Mouse (Mus musculus): ENCODE measurements around the gene Armc7. TPM values are rescaled to one million over a fixed set of nuclear protein-coding genes. Genes with fewer than 3 reads are reported as not detected.

Armc7 gene
- 10 to 100 TPM in 1 of 2 experiments, 1 to 10 TPM in 1; 9.7 to 10.1 TPM for total RNA-seq (2021)
- long read RNA-seq, experiment 1, transcript Armc7-201 (3 exons, 2,260 nt) = major isoform, 12 of 17 reads
- long read RNA-seq, experiment 1, partial matches to known transcripts = 0 of 17 reads
- long read RNA-seq, experiment 1, other reads (novel, unspliced or antisense) = 4 of 17 reads
- long read RNA-seq, experiment 2, transcript Armc7-201 (3 exons, 2,260 nt) = major isoform, 10 of 20 reads
- long read RNA-seq, experiment 2, partial matches to known transcripts = 3 of 20 reads
- long read RNA-seq, experiment 2, other reads (novel, unspliced or antisense) = 4 of 20 reads

DNA sequence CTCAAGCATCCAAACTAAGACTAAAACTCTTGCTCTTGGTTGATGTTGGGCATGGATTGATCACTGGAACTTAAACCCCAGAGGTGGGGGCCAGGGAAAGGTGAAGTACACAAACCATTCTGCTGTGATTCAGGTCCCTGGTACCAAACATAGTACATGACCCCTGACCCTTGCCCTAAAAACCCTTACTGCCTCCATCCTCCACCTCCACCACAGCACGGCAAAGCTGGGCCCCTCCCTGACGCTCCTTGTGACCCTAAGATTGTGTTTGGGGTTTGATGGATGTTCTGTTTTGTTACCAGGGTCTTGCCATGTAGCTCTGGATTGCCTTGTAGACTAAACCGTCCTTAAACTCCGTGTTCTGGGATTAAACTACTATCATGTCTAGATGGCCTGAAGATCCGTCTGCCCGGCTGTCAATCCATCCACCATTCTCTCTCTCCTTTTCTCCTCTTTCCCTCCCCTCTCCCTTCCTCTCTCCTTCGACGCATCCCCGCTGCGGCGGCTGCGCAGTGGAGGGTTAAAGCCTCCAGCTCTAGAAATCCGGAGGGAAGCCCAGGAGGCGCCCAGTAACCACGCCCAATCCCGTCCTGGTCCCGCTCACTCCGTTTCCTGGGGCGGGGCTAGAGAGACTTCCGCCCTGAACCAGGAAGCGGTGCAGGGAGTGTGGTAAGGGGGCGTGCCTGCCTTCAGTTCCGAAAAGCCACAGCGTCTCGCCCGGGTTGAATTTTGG lies at the start of gene Armc7:
Armc7 (plus strand) TSS at position 643 of the 733 bp plus-strand sequence.
- DNase-seq (ENCODE audit: low spot score in 2 of 2) = peak; percentile 94
- intact Hi-C loops (cut with DNase I) = loop anchor here (2.0 kb wide), 2 partner anchors 46 to 54 kb away; partner anchors contain the start of gene Kctd2

GRCm38 (mm10) chr11:115425671-115426070 lies 49.8 kb upstream of the Armc7 start:
- intact Hi-C loops (cut with DNase I) = no loop called here
- no peak for DNase-seq (ENCODE audit: low spot score in 2 of 2)

GRCm38 (mm10) chr11:115427482-115428331 lies 47.8 kb upstream of the Armc7 start:
- intact Hi-C loops (cut with DNase I) = loop anchor here (2.0 kb wide), 1 partner anchor 47 kb away; the partner anchor contains the start of gene Armc7
- peak; percentile 82 to 84 for DNase-seq (ENCODE audit: low spot score in 2 of 2)

- no peak for DNase-seq (ENCODE audit: low spot score in 2 of 2)
- intact Hi-C loops (cut with DNase I) = loop anchor here (2.0 kb wide), 1 partner anchor 45 kb away; the partner anchor contains the start of gene Armc7
These were observed 46.2 kb upstream of the Armc7 start for GRCm38 (mm10) chr11:115429307-115429706.

DNA sequence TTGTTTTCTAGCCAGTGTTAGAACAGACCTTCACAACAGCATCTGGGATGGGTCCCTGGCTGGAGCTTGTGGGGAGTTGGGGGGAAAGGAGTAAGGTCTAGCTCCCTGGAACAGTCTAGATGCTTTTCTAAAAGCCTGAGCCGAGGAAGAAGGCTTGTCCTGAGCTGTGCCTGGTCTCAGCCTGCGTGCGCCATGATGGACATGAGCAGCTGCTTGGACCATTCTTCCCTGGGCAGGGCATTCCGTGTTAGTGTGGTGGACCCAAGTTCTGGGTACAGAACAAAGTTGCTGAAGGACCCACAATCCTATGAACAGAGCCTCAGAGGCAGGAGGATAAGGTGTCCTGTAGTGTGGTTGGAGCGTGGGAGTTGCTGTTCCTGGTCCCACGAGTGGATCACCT lies 44.9 kb upstream of the Armc7 start:
- intact Hi-C loops (cut with DNase I) = no loop called here
- DNase-seq (ENCODE audit: low spot score in 2 of 2) = no peak

- no peak for DNase-seq (ENCODE audit: low spot score in 2 of 2)
- intact Hi-C loops (cut with DNase I) = no loop called here
These were observed 42.7 kb upstream of the Armc7 start for GRCm38 (mm10) chr11:115432814-115433213.

GRCm38 (mm10) chr11:115433342-115433741 lies 42.1 kb upstream of the Armc7 start:
- intact Hi-C loops (cut with DNase I) = no loop called here
- no peak for DNase-seq (ENCODE audit: low spot score in 2 of 2)

DNA sequence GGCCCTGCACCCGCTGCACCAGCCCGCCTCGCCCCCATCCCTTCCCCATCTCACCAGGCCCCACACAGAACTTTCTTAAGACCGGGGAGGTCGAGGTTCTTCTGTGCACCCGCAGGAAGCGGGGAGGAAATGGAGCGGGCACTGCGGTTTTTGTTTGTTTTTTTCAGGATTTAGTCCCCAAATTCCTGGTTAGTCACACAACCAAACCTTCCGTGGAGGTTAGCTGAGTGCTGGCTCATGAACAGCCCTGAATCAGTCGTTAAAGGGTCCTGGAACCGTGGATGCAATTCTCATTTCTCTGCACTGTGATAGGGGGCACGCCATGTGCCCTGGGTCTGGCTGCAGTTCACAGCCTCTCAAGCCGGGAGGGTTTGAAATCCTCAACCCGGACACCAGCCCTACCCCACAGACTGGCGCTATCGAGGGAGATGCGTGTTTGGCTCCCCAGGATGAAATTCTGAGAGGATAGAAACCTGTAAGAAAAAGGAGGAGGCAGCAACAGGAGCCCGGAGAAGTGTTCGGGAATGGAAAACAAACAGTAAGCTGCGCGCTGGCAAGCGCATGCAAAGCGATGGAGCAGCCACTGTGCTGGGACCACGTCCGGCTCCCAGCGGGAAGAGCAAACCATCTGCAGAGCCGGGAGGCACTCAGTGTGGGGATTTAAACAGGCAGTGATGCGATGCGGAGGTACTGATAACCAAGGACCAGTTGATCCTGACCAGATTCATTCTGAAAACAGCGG lies 39.7 kb upstream of the Armc7 start:
- DNase-seq (ENCODE audit: low spot score in 2 of 2) = peak in 1 of 2 experiments; percentile 40
- intact Hi-C loops (cut with DNase I) = no loop called here

DNA sequence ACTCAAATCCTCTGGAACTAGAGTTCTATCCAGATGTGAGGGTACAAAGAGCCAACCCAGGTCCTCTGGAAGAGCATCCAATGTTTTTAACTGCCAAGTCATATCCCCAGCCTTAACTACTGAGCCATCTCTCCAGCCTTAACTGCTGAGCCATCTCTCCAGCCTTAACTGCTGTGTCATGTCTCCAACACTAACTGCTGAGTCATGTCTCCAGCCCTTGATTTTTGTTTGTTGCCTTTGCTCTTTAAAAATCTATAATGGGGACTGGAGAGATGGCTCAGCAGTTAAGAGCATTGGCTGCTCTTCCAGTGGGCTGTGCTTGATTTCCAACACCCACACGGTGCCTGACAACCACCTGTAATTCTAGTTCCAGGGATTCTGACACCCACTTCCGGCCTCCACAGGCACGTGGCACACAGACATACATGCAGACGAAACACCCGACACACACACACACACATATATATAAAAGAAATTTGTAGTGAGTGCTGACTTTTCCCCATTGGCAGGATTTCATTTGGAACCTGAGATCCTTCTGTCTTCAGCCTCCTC lies 37.8 kb upstream of the Armc7 start:
- intact Hi-C loops (cut with DNase I) = no loop called here
- DNase-seq (ENCODE audit: low spot score in 2 of 2) = peak in 1 of 2 experiments; percentile 55

GRCm38 (mm10) chr11:115439326-115439725 lies 36.1 kb upstream of the Armc7 start:
- DNase-seq (ENCODE audit: low spot score in 2 of 2) = no peak
- intact Hi-C loops (cut with DNase I) = no loop called here

GRCm38 (mm10) chr11:115439906-115440595 lies 35.4 kb upstream of the Armc7 start, which contains the start of gene Trim80:
Gene Trim80, plus strand, starts transcription at chr11:115440545.
- intact Hi-C loops (cut with DNase I) = no loop called here
- DNase-seq (ENCODE audit: low spot score in 2 of 2) = no peak

DNA sequence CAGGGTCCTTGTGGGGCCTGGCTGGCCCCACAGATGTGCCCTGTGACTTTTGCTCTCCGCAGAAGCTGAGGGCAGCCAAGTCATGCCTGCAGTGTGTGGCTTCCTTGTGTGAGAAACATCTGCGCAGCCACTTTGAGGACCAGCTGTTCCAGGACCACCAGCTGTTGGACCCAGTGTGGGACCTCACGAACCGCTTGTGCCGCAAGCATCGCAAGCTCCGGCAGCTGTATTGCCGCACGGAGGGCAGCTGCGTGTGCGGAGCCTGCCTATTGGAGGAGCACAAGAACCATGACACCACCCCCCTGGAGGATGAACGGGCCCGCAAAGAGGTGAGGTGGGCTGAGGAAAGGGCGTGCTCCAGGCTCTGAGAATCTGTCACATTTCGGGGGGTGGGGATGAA lies 34.0 kb upstream of the Armc7 start:
- intact Hi-C loops (cut with DNase I) = no loop called here
- DNase-seq (ENCODE audit: low spot score in 2 of 2) = no peak

DNA sequence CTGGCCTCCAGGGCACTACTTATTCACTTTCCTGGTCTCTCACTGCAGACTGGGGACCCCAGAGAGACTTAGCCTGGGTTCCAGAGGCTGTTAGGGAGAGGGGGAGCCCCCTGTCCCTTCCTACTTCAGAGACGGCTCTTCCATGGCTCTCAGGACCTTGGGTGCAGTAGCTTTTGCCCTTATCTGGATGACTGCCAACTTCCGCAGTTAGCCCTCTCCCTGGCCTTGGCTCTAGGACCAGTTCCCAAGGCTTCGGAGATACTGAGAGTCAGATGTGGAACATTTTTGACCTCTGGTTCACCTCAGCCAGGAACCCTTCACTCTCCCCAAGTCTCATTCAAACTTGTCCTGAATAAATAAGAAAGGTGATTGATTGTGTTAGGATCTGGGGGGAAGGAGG lies 28.6 kb upstream of the Armc7 start:
- DNase-seq (ENCODE audit: low spot score in 2 of 2) = no peak
- intact Hi-C loops (cut with DNase I) = no loop called here

- intact Hi-C loops (cut with DNase I) = no loop called here
- DNase-seq (ENCODE audit: low spot score in 2 of 2) = no peak
These were observed 28.1 kb upstream of the Armc7 start for GRCm38 (mm10) chr11:115447321-115447885.

- intact Hi-C loops (cut with DNase I) = no loop called here
- no peak for DNase-seq (ENCODE audit: low spot score in 2 of 2)
These were observed 27.4 kb upstream of the Armc7 start for GRCm38 (mm10) chr11:115448075-115448474.

DNA sequence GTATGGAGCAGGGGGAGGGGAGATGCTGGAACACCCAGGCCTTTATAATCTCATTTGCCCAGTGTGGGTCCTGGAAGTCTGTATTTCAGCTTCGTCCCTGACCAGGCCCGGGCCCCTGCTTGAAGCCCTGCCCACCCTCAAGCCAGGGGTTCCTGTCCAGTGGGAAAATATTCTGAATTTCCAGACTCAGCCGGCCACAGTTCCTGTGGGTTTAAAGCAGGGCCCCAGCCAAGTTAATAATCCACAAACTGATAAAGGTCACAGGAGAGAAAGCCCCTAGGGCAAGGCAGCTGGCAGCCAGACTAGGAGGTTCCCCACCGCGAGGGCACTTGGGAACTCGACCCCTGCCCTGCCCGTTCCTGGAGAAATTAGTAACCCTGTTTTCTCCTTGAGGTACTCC lies 26.5 kb upstream of the Armc7 start:
- DNase-seq (ENCODE audit: low spot score in 2 of 2) = no peak
- intact Hi-C loops (cut with DNase I) = no loop called here

- DNase-seq (ENCODE audit: low spot score in 2 of 2) = no peak
- intact Hi-C loops (cut with DNase I) = no loop called here
These were observed 25.3 kb upstream of the Armc7 start for GRCm38 (mm10) chr11:115450176-115450575.

DNA sequence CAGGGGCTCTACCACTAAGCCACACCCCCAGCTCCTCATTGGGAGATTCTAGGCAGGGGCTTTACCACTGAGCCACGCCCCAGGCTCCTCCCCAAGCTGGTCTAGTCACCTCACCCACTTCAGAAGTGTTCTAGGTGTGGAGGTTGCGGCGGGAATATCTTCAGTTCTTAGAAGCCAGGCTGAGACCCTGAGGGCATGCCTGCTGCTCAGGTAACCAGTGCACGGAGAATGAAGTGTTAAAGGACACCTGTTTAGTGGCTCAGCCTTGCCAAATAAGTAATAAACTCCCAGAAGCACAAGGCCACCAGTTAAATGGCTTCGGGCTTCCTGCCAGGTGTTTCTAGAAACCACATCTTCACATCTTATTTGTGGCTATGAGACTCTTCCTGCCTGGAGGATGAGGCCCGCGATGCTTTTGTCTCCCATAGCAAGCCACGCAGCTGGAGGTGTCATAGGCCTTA lies 23.7 kb upstream of the Armc7 start:
- intact Hi-C loops (cut with DNase I) = no loop called here
- DNase-seq (ENCODE audit: low spot score in 2 of 2) = no peak
